Mouse (Mus musculus): ENCODE results near the gene Pex5.

DNA sequence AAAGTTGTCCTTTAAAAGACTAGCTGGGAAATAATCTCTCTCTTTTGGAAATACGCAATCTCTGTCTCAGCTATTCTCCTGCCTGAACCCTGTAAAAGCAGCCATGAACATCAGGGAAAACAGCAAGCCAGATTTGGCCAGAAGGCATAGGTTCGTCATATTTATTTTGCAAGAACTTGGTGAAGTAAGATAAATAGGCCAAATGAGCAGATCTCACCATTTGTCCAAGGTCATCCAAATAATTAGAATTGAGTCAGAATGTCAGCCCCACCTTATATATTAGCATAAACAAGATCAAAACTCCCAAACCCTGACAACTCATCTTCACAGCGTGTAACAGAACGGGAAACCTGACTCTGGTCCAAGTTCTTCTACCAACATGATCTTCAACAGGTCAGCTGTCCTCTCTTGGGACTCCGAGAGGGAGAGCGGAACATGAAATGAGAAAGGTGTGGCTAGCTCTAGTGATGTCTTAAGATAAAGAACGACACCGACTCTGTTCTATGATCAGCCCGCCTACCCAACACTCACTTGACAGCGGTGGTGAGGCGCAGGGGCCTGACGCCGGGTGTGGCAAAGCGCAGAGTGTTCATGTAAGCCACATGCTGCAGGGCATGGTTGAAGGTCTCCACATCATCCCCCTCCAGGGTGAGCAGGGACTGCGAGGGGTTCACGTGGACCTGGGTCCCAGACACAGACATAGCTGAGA is 34.2 kb upstream of the Pex5 start:
- no peak for TF ChIP-seq POLR2A (IDR thresholded peaks at IDR 0.05; ENCODE audit: insufficient read depth, low read length)
- no peak for TF ChIP-seq CTCF (IDR thresholded peaks at IDR 0.05; ENCODE audit: low read depth, low read length)

Measured in ES-Bruce4 (cell line).